Mouse (Mus musculus) lung, postnatal 25 days (tissue): ENCODE data around the gene 3300002I08Rik.
"Not testable (repeated sequence)": the region's sequence is repeated elsewhere in the genome, so short reads cannot be mapped to it uniquely, and the experiment has no call there.

Experiments used
- DNase-seq: peaks from one replicate; pipeline ENCODE4 v3.0.0; 2022; ENCODE audit warnings: low spot score

The 3300002I08Rik gene

GRCm38 (mm10) chr2:150362113-150362877 is at the start of gene 3300002I08Rik:
Gene 3300002I08Rik (minus strand): TSS chr2:150362765.
- DNase-seq = peak; percentile 93

- not testable (repeated sequence) for DNase-seq
These were observed 49.6 kb upstream of the 3300002I08Rik start for GRCm38 (mm10) chr2:150412146-150412545.

GRCm38 (mm10) chr2:150390198-150390597 is 27.6 kb upstream of the 3300002I08Rik start:
- no peak for DNase-seq

GRCm38 (mm10) chr2:150385553-150386106 is 23.1 kb upstream of the 3300002I08Rik start:
- DNase-seq = not testable (repeated sequence)

GRCm38 (mm10) chr2:150362878-150363229 is 289 bp upstream of the 3300002I08Rik start:
- no peak for DNase-seq

DNA sequence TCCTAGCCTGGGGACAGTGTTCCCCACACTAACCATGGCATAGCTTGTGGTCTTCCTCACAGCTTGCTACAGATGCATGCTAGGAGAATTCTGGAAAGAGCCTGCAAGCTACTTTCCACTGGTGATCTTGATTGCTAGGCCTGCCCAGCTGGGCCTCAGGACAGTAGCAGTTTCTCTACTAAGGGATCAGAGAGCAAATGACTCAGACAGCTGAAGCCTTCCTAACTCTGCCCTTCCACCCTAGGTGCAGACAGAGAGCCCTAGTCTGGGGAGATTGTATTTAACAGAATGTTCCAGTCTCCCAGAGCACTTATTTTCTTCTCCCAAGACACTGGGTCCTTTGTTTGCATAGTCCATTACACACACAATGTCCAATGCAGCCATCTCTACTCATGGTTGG is 5.4 kb downstream of the 3300002I08Rik start:
- not testable (repeated sequence) for DNase-seq

DNA sequence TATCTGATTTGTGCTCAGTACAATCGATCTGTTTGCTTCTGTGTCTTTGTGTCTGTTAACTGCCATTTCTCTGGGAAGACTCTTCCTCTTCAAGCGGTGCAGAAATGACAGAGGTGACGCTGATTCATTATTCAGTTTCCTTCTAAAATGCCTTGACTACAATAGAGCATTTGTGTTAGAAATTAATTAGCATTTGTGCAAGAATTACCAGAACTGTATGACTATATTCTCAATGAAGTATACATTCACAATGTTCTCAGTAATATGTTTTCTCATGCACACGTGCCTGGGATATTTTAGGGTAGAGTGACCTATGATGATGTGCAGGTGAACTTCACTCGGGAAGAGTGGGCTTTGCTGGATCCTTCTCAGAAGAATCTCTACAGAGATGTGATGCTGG is 39.2 kb downstream of the 3300002I08Rik start, which contains the start of gene Gm10130:
Gm10130 (plus strand) TSS at position 301 of the 400 bp plus-strand sequence.
- no peak for DNase-seq

- DNase-seq = no peak
These were observed 43.6 kb downstream of the 3300002I08Rik start for GRCm38 (mm10) chr2:150318973-150319372.

DNA sequence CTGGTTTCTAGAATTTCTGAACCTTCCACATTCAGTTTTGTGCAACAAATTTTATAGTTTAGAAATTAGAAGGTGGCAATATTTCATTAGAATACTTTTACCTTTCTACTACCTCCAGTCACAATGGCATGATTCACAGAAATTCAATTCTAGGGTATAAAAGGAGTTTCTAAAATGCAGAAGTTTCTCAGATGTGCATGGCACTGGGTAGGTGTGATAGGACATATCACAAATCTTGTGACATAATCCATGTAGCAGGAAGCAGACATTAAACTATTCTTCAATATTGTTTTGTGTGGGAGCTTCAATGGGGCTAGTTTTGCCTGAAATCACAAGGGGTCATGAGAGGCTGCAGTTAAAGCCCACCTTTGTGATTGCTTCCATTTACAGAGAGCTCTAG is 46.4 kb downstream of the 3300002I08Rik start:
- DNase-seq = no peak

- DNase-seq = peak; percentile 95
These were observed 51.3 kb downstream of the 3300002I08Rik start for GRCm38 (mm10) chr2:150310952-150311884.

GRCm38 (mm10) chr2:150307183-150307773 is 55.3 kb downstream of the 3300002I08Rik start:
- peak; percentile 46 for DNase-seq

DNA sequence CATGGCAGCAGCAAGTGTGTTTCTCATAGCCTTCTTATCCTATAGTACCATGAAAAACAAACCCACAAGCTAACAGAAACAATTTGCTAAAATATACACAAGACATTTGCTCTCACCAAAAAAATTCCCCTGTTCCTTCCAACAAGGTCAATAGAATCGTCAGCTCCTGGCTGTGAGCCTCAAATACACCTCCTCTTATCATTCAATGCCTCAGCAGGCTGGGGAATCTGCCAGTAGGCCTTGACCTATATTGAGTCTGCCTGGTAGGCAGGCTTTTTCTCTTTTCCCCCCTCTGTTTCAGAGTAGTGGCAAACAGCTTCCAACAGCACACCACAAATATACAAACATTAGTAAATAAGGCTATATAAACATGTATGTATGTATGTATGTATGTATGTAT is 63.5 kb downstream of the 3300002I08Rik start:
- DNase-seq = no peak

- no peak for DNase-seq
These were observed 68.9 kb downstream of the 3300002I08Rik start for GRCm38 (mm10) chr2:150293669-150294068.
